Mouse (Mus musculus): ENCODE data around the gene Cadps. TPM values are rescaled to one million over a fixed set of nuclear protein-coding genes. Genes with fewer than 3 reads are reported as not detected.
A peak's percentile ranks its signal among the peaks of the same experiment; 100 is the strongest.

Gene Cadps
- polyA plus RNA-seq, 2 experiments: 0.01 TPM; not detected in 1

- ATAC-seq (ENCODE audit: insufficient read depth): no peak
- TF ChIP-seq CTCF (IDR thresholded peaks at IDR 0.05; ENCODE audit: low read depth): no peak
- no peak for TF ChIP-seq EP300 (IDR thresholded peaks at IDR 0.05; ENCODE audit: low read depth)
- no peaks in the 10 kb centered on the region for H3K27me3 ChIP-seq (ENCODE audit: control insufficient read depth, insufficient read depth, low read length)
- no peak overlapping the region for H3K4me2 ChIP-seq (ENCODE audit: low read depth)
- H3K4me3 ChIP-seq (ENCODE audit: insufficient read depth in 1 of 2, low read depth in 2 of 2, low read length in 2 of 2): no peak overlapping the region
- no peaks in the 10 kb centered on the region for H3K9me3 ChIP-seq (ENCODE audit: control insufficient read depth, low read length)
- DNase-seq (ENCODE audit: low read depth in 3 of 3, low spot score in 3 of 3): no peak
- no peaks in the 10 kb centered on the region for H3K36me3 ChIP-seq (replicated peaks; ENCODE audit: control insufficient read depth, insufficient read depth, low read depth)
- H3K9ac ChIP-seq (replicated peaks): no peak overlapping the region
- no peaks in the 10 kb centered on the region for H3K4me1 ChIP-seq (replicated peaks; ENCODE audit: control insufficient read depth in 2 of 2, insufficient read depth in 2 of 2, low read length in 1 of 2)
- no peak overlapping the region for H3K27ac ChIP-seq
Measured at GRCm38 (mm10) chr14:12838949-12839348, 16.1 kb upstream of the Cadps start.

GRCm38 (mm10) chr14:12838323-12838722 lies 15.4 kb upstream of the Cadps start:
- H3K4me1 ChIP-seq (replicated peaks; ENCODE audit: control insufficient read depth in 2 of 2, insufficient read depth in 2 of 2, low read length in 1 of 2): no peaks in the 10 kb centered on the region
- H3K36me3 ChIP-seq (replicated peaks; ENCODE audit: control insufficient read depth, insufficient read depth, low read depth): no peaks in the 10 kb centered on the region
- H3K4me2 ChIP-seq (ENCODE audit: low read depth): no peak overlapping the region
- H3K9me3 ChIP-seq (ENCODE audit: control insufficient read depth, low read length): no peaks in the 10 kb centered on the region
- H3K9ac ChIP-seq (replicated peaks): no peak overlapping the region
- no peak overlapping the region for H3K4me3 ChIP-seq (ENCODE audit: insufficient read depth in 1 of 2, low read depth in 2 of 2, low read length in 2 of 2)
- no peak for DNase-seq (ENCODE audit: low read depth in 3 of 3, low spot score in 3 of 3)
- no peak for ATAC-seq (ENCODE audit: insufficient read depth)
- no peak overlapping the region for H3K27ac ChIP-seq
- H3K27me3 ChIP-seq (ENCODE audit: control insufficient read depth, insufficient read depth, low read length): no peaks in the 10 kb centered on the region
- TF ChIP-seq EP300 (IDR thresholded peaks at IDR 0.05; ENCODE audit: low read depth) (no peak), CTCF (IDR thresholded peaks at IDR 0.05; ENCODE audit: low read depth) (no peak)

GRCm38 (mm10) chr14:12837902-12838301 lies 15.0 kb upstream of the Cadps start:
- H3K27ac ChIP-seq: no peak overlapping the region
- DNase-seq (ENCODE audit: low read depth in 3 of 3, low spot score in 3 of 3): no peak
- ATAC-seq (ENCODE audit: insufficient read depth): no peak
- TF ChIP-seq EP300 (IDR thresholded peaks at IDR 0.05; ENCODE audit: low read depth): no peak
- TF ChIP-seq CTCF (IDR thresholded peaks at IDR 0.05; ENCODE audit: low read depth): no peak
- H3K9me3 ChIP-seq (ENCODE audit: control insufficient read depth, low read length): no peaks in the 10 kb centered on the region
- no peaks in the 10 kb centered on the region for H3K36me3 ChIP-seq (replicated peaks; ENCODE audit: control insufficient read depth, insufficient read depth, low read depth)
- H3K4me3 ChIP-seq (ENCODE audit: insufficient read depth in 1 of 2, low read depth in 2 of 2, low read length in 2 of 2): no peak overlapping the region
- 32% methylated on average over 1 of the region's 1 CpGs for WGBS (ENCODE audit: insufficient replicate concordance)
- H3K4me1 ChIP-seq (replicated peaks; ENCODE audit: control insufficient read depth in 2 of 2, insufficient read depth in 2 of 2, low read length in 1 of 2): no peaks in the 10 kb centered on the region
- H3K9ac ChIP-seq (replicated peaks): no peak overlapping the region
- H3K4me2 ChIP-seq (ENCODE audit: low read depth): no peak overlapping the region
- H3K27me3 ChIP-seq (ENCODE audit: control insufficient read depth, insufficient read depth, low read length): no peaks in the 10 kb centered on the region

- Histone ChIP-seq H3K4me2 (ENCODE audit: low read depth) (no peak overlapping the region), H3K27me3 (ENCODE audit: control insufficient read depth, insufficient read depth, low read length) (peaks cover 25% of the 10 kb centered on the region), H3K9ac (replicated peaks) (no peak overlapping the region), H3K4me1 (replicated peaks; ENCODE audit: control insufficient read depth in 2 of 2, insufficient read depth in 2 of 2, low read length in 1 of 2) (no peaks in the 10 kb centered on the region), H3K27ac (no peak overlapping the region), H3K36me3 (replicated peaks; ENCODE audit: control insufficient read depth, insufficient read depth, low read depth) (no peaks in the 10 kb centered on the region), H3K9me3 (ENCODE audit: control insufficient read depth, low read length) (no peaks in the 10 kb centered on the region), H3K4me3 (ENCODE audit: insufficient read depth in 1 of 2, low read depth in 2 of 2, low read length in 2 of 2) (no peak overlapping the region)
- DNase-seq (ENCODE audit: low read depth in 3 of 3, low spot score in 3 of 3) (no peak), ATAC-seq (ENCODE audit: insufficient read depth) (no peak)
- 7% methylated on average over 6 of the region's 6 CpGs for WGBS (ENCODE audit: insufficient replicate concordance)
- TF ChIP-seq EP300 (IDR thresholded peaks at IDR 0.05; ENCODE audit: low read depth) (no peak), CTCF (IDR thresholded peaks at IDR 0.05; ENCODE audit: low read depth) (no peak)
Measured at GRCm38 (mm10) chr14:12823781-12824180, 902 bp upstream of the Cadps start.

GRCm38 (mm10) chr14:12821831-12822490 lies 918 bp downstream of the Cadps start:
- Histone ChIP-seq H3K27ac (no peak overlapping the region), H3K27me3 (ENCODE audit: control insufficient read depth, insufficient read depth, low read length) (peaks cover 25% of the 10 kb centered on the region), H3K4me2 (ENCODE audit: low read depth) (peak overlapping the region; percentile 36), H3K4me1 (replicated peaks; ENCODE audit: control insufficient read depth in 2 of 2, insufficient read depth in 2 of 2, low read length in 1 of 2) (no peaks in the 10 kb centered on the region), H3K4me3 (ENCODE audit: insufficient read depth in 1 of 2, low read depth in 2 of 2, low read length in 2 of 2) (peak overlapping the region in 1 of 2 experiments; percentile 4; a peak in 1 of 4 replicates), H3K9ac (replicated peaks) (no peak overlapping the region), H3K36me3 (replicated peaks; ENCODE audit: control insufficient read depth, insufficient read depth, low read depth) (no peaks in the 10 kb centered on the region), H3K9me3 (ENCODE audit: control insufficient read depth, low read length) (no peaks in the 10 kb centered on the region)
- DNase-seq (ENCODE audit: low read depth in 3 of 3, low spot score in 3 of 3) (no peak), ATAC-seq (ENCODE audit: insufficient read depth) (no peak)
- 1% methylated on average over 56 of the region's 58 CpGs for WGBS (ENCODE audit: insufficient replicate concordance)
- TF ChIP-seq CTCF (IDR thresholded peaks at IDR 0.05; ENCODE audit: low read depth): no peak
- TF ChIP-seq EP300 (IDR thresholded peaks at IDR 0.05; ENCODE audit: low read depth): no peak

All from liver, embryonic 14.5 days (tissue).